Mouse (Mus musculus): Measurements from ENCODE around the gene 3100002H09Rik. TPM values are rescaled to one million over a fixed set of nuclear protein-coding genes. Genes with fewer than 3 reads are reported as not detected.

The 3100002H09Rik gene
- total RNA-seq, 1 experiment from 2014 or later = not detected

DNA sequence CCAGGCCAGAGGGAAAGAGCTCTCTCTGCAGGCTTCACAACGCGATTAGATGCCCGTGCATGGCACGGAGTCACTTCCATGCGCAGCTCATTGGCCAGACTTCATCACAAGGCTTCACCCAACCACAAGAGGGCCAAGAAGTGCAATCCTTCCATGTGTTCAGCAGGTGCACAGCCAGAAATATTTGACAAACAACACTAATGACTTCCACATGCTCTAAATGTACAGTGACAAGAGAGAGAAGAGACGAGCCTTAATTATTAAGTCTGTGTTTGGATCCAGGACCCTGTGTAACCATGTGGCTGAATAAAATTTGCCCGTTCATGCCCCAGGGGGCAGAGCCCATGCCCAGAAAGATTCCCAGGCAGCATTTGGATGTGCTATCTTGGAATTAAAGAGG lies 47.9 kb downstream of the 3100002H09Rik start:
- no peak for ATAC-seq (replicated peaks; ENCODE audit: low read depth, poor library complexity, severe bottlenecking)

Other genes with a start within 250 kb of the 3100002H09Rik start
- not detected in 2 replicates for gene Pou3f1, start 46.0 kb upstream of the 3100002H09Rik start, total RNA-seq (2017)
- gene Utp11, start 82.8 kb upstream of the 3100002H09Rik start, total RNA-seq (2017) = 86.8 and 98.8 TPM in 2 replicates
- 4.1 and 5.3 TPM in 2 replicates for gene Fhl3, start 89.9 kb upstream of the 3100002H09Rik start, total RNA-seq (2017)
- 162 and 189 TPM in 2 replicates for gene Sf3a3, start 104.0 kb upstream of the 3100002H09Rik start, total RNA-seq (2017)
- gene Inpp5b, start 131.0 kb upstream of the 3100002H09Rik start, total RNA-seq (2017) = 32.2 and 50.2 TPM in 2 replicates
- gene Mtf1, start 191.3 kb upstream of the 3100002H09Rik start, total RNA-seq (2017) = 26.1 and 35.9 TPM in 2 replicates
- 33.4 and 55.0 TPM in 2 replicates for gene Yrdc, start 239.9 kb upstream of the 3100002H09Rik start, total RNA-seq (2017)
- 2.9 and 7.0 TPM in 2 replicates for gene 1110065P20Rik, start 240.4 kb upstream of the 3100002H09Rik start, total RNA-seq (2017)

All from common myeloid progenitor, adult 5-6 weeks (primary cell).